Mouse (Mus musculus): ENCODE results near the gene Grasp.

DNA sequence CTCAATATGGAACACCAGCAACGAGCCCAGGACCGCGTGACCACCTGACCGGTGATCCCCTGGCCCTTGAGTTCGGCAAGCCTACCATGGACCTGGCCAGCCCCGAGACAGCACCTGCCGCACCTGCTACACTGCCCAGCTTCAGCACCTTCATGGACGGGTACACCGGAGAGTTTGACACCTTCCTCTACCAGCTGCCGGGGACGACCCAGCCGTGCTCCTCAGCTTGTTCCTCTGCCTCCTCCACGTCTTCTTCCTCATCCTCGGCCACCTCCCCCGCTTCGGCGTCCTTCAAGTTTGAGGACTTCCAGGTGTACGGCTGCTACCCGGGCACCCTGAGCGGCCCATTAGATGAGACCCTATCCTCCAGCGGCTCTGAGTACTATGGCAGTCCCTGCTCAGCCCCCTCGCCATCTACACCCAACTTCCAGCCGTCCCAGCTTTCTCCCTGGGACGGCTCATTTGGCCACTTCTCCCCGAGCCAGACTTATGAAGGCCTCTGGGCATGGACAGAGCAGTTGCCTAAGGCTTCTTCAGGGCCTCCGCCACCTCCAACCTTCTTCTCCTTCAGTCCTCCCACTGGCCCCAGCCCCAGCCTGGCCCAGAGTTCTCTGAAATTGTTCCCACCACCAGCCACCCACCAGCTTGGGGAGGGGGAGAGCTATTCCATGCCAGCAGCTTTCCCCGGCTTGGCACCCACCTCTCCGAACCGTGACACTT is 46.3 kb downstream of the Grasp start:
- no peak for TF ChIP-seq GATA1 (IDR thresholded peaks at IDR 0.05; ENCODE audit: low read length)
- TF ChIP-seq TAL1 (IDR thresholded peaks at IDR 0.05; ENCODE audit: low read length), result no peak

All from erythroblast, embryonic 14.5 days (primary cell).